Mouse (Mus musculus) hindbrain, embryonic 15.5 days (tissue): ENCODE results near the gene Pld4. TPM values are rescaled to one million over a fixed set of nuclear protein-coding genes. Genes with fewer than 3 reads are reported as not detected.

Experiments
- ATAC-seq: fragments of 200-750 bp; cut with Nextera tagmentation; 2 replicates; pipeline ENCODE4 v1.8.0; 2017; ENCODE audit warnings: low read depth, moderate number of reproducible peaks, moderate TSS enrichment; ENCODE audit not compliant: low FRiP score
- H3K27ac ChIP-seq: fragments of 300-500 bp; sonication (generic); replicated peaks from 2 replicates; pipeline ENCODE4 v1.5.1; 2015; ENCODE audit warnings: mild to moderate bottlenecking, inconsistent platforms
- H3K27me3 ChIP-seq: fragments of 300-500 bp; sonication (generic); 2 replicates; pipeline ENCODE4 v1.6.1; 2015; ENCODE audit warnings: control low read depth, inconsistent platforms
- H3K36me3 ChIP-seq: fragments of 300-500 bp; sonication (generic); 2 replicates; pipeline ENCODE4 v1.6.1; 2015; ENCODE audit warnings: control low read depth, inconsistent platforms
- H3K4me1 ChIP-seq: fragments of 300-500 bp; sonication (generic); replicated peaks from 2 replicates; pipeline ENCODE4 v1.6.1; 2015; ENCODE audit warnings: control low read depth, inconsistent platforms
- H3K4me2 ChIP-seq: fragments of 300-500 bp; sonication (generic); 2 replicates; pipeline ENCODE4 v1.6.1; 2015; ENCODE audit warnings: moderate library complexity, mild to moderate bottlenecking, inconsistent platforms
- H3K4me3 ChIP-seq: fragments of 300-500 bp; sonication (generic); 2 replicates; pipeline ENCODE4 v1.5.1; 2015; ENCODE audit warnings: mild to moderate bottlenecking, inconsistent platforms
- H3K9ac ChIP-seq: fragments of 300-500 bp; sonication (generic); 2 replicates; pipeline ENCODE4 v1.6.1; 2015; ENCODE audit warnings: inconsistent platforms
- H3K9me3 ChIP-seq: fragments of 300-500 bp; sonication (generic); 2 replicates; pipeline ENCODE4 v1.6.1; 2016; ENCODE audit warnings: control low read depth, inconsistent platforms
- WGBS: fragments of 180-500 bp; shearing (Covaris S2); methylation state at CpG from one replicate; pipeline ENCODE4 v1.1.7; 2015; 5-methylcytosine and 5-hydroxymethylcytosine counted together
- polyA plus RNA-seq: library from polyadenylated mRNA; unstranded; fragments of >200 nt; fragmentation: Nextera tagmentation; extraction: Ambion mirVana; gene quantifications from 2 replicates; pipeline ENCODE4 v1.2.1, GENCODE M21; 2015

Pld4 gene
- polyA plus RNA-seq, 1 experiment from 2014 or later, result 6.3 TPM

DNA sequence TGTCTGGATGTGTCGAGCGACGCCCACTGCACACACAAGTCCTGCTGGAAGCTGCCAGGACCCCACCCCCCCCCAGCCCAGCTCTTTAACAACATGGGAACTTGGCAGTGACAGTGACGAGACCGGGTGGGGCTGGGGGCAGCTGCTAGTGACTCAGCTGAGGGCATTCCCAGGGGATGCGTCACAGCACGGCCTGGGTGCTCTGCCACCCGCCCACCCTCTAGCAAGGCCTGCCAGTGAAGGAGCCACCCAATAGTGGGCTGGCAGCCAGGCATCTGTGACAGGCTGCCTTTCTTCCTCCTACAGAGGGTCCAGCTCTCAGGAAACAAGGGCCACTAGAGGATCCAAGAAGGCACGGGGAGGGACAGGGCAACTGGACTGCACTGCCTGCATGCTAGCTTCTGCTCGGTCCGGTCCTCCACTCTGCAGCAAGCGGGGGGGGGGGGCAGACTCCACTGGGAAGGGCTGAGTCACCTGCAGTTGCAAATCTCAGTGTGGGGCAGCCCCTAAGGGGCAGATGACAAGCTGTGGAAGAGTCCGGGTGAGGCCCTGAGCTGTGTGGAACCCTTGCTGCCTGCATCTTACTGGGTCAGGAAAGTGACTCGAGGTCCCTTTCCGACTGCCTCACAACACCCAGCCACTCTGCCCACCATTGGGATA lies 37.3 kb downstream of the Pld4 start:
- Histone ChIP-seq H3K9me3 (no peaks in the 10 kb centered on the region), H3K9ac (no peak overlapping the region), H3K4me2 (no peak overlapping the region), H3K4me3 (no peak overlapping the region), H3K36me3 (no peaks in the 10 kb centered on the region), H3K27me3 (peaks cover 14% of the 10 kb centered on the region; the same call in 1 of the 2 replicates), H3K27ac (no peak overlapping the region), H3K4me1 (peaks cover 28% of the 10 kb centered on the region)
- 42% methylated on average over 15 of the region's 15 CpGs for WGBS
- 0 out of 2 replicates have a peak, but pooled peaks have one; percentile 23 for ATAC-seq

- Histone ChIP-seq H3K27ac (no peak overlapping the region), H3K4me2 (no peak overlapping the region), H3K27me3 (peaks cover 14% of the 10 kb centered on the region; the same call in 1 of the 2 replicates), H3K36me3 (no peaks in the 10 kb centered on the region), H3K4me1 (peaks cover 28% of the 10 kb centered on the region), H3K4me3 (no peak overlapping the region), H3K9me3 (no peaks in the 10 kb centered on the region), H3K9ac (no peak overlapping the region)
- WGBS, result 34% methylated on average over 5 of the region's 5 CpGs
- ATAC-seq, result no peak
Measured at GRCm38 (mm10) chr12:112798332-112798681, 37.9 kb downstream of the Pld4 start.

GRCm38 (mm10) chr12:112798716-112799115 lies 38.3 kb downstream of the Pld4 start:
- H3K9ac ChIP-seq, result no peak overlapping the region
- H3K36me3 ChIP-seq, result no peaks in the 10 kb centered on the region
- H3K27me3 ChIP-seq, result peaks cover 14% of the 10 kb centered on the region; the same call in 1 of the 2 replicates
- H3K4me2 ChIP-seq, result no peak overlapping the region
- H3K4me1 ChIP-seq, result peaks cover 28% of the 10 kb centered on the region
- no peak overlapping the region for H3K27ac ChIP-seq
- no peak overlapping the region for H3K4me3 ChIP-seq
- no peaks in the 10 kb centered on the region for H3K9me3 ChIP-seq
- no peak for ATAC-seq
- 83% methylated on average over 5 of the region's 5 CpGs for WGBS

DNA sequence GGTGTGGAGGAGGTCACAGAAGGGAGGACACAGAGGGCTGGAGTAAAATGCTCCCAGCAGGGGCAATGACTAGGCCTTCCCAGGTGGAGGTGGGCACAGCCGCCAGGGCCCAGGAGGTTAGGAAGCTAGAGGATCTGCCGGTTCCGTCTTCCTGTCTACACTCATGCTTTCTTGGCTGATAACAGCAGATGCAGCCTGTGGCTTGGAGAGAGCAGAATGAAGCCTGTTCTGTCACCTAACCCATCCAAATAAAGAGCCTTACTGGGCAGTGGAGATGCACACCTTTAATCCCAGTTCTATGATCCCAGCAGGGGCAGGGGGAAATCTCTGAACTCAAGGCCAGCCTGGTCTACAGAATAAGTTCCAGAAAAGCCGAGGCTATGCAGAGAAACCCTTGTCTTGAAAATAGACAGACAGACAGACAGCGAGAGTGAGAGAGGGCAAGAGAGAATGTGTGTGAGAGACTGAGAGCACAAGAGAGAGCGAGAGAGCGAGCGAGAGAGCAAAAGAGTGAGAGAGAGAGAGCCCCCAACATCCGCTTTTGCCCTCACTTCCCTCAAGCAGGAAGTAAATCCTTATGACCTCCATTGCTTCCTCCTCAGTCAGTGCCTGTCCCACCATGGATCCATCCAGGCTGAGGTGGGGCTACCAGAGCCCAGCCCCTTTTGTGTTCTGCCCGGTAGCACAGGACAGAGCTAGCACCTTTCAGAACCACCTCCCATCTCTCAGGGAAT lies 38.9 kb downstream of the Pld4 start:
- Histone ChIP-seq H3K27me3 (peaks cover 14% of the 10 kb centered on the region; the same call in 1 of the 2 replicates), H3K27ac (no peak overlapping the region), H3K9ac (no peak overlapping the region), H3K36me3 (no peaks in the 10 kb centered on the region), H3K4me3 (no peak overlapping the region), H3K4me2 (no peak overlapping the region), H3K4me1 (peaks cover 22% of the 10 kb centered on the region), H3K9me3 (no peaks in the 10 kb centered on the region)
- ATAC-seq, result no peak
- 83% methylated on average over 10 of the region's 10 CpGs for WGBS

DNA sequence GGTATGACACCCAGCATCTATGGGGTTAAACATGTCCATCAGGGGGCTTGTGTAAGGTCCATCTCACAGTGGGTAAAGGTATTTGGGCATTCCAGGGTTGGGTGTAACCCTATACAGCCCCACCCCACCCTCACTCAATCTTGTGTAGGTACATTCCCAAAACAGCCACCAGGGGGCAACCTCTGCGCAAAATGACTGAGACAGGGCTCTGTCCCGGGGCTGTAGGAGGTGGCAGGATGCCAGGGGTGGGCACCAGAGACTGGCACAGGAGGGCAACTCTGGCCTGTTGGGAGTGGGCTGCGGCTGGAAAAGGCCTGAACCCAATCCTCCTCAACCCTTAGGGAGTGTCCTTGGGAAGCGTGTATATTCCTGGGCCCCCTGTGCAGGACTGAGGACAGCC lies 40.0 kb downstream of the Pld4 start:
- Histone ChIP-seq H3K4me3 (no peak overlapping the region), H3K9me3 (no peaks in the 10 kb centered on the region), H3K27ac (no peak overlapping the region), H3K4me2 (no peak overlapping the region), H3K36me3 (no peaks in the 10 kb centered on the region), H3K9ac (no peak overlapping the region), H3K4me1 (peaks cover 22% of the 10 kb centered on the region), H3K27me3 (peaks cover 14% of the 10 kb centered on the region; the same call in 1 of the 2 replicates)
- WGBS, result 9% methylated on average over 4 of the region's 4 CpGs
- ATAC-seq, result 0 out of 2 replicates have a peak, but pooled peaks have one; percentile 1

DNA sequence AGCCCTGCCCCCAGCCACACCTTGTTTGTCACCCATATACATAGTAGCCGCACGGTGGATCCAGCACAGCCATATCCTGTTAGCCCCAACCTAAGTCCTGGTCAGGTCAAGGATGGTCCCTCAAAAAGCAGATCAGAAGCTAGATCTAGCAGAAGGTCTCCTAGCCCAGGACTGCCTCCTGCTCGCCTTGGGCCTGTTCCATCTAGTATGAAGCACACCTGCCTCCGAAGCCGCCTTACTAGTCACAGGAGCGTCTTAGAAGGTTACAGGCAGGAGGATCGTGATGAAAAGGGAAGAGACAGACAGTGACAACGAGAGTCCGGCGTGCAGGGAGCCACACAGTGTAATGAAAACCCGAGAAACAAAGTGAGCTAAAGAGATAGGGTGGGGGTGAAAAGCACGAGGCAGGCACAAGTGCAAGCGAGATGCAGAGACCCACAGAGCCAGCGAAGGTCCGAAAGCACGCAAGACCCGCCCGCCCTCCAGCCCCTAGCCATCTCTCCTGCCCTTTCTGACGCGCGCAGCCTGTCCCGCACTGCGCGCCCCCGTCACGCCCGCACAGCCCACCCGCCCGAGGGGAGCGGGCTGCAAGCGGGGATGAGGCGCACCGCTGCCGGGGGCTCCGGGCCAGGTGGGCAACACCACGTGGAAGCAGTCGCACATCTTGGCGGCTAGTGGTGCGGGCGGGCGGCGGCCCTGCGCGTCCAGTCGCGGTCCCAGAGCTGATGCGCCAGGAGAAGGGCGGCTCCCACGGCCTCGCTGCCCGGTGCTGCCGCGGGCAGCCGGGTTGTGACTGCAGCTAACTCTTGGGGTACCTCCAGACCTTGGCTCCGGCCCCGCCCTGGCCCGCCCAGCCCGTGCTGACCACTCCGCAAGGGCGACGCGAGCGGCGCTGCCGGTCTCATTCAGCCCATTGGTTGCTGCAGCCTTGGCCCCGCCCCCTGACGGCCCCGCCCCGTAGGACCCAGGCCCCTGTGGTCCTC lies 41.7 kb downstream of the Pld4 start, which contains the start of gene Ahnak2:
Ahnak2 (minus strand) TSS at position 794 of the 983 bp plus-strand sequence.
- H3K4me1 ChIP-seq, result peaks cover 22% of the 10 kb centered on the region
- H3K27me3 ChIP-seq, result peaks cover 14% of the 10 kb centered on the region; the same call in 1 of the 2 replicates
- H3K4me3 ChIP-seq, result peak within 1 kb of the TSS; percentile 68
- H3K9me3 ChIP-seq, result no peaks in the 10 kb centered on the region
- H3K4me2 ChIP-seq, result peak within 1 kb of the TSS; percentile 100
- H3K27ac ChIP-seq, result no peak within 1 kb of the TSS
- 5% methylated on average over 45 of the region's 69 CpGs for WGBS
- peak within 1 kb of the TSS; percentile 66 for H3K9ac ChIP-seq
- peak; percentile 44; the same call in 1 of the 2 replicates for ATAC-seq
- no peaks in the 10 kb centered on the region for H3K36me3 ChIP-seq

GRCm38 (mm10) chr12:112802917-112803316 lies 42.5 kb downstream of the Pld4 start:
- no peak for ATAC-seq
- Histone ChIP-seq H3K36me3 (no peaks in the 10 kb centered on the region), H3K4me3 (no peak overlapping the region), H3K9me3 (no peaks in the 10 kb centered on the region), H3K4me2 (peak overlapping the region; percentile 100), H3K4me1 (peaks cover 18% of the 10 kb centered on the region), H3K27ac (no peak overlapping the region), H3K27me3 (peaks cover 14% of the 10 kb centered on the region; the same call in 1 of the 2 replicates), H3K9ac (no peak overlapping the region)
- 18% methylated on average over 3 of the region's 3 CpGs for WGBS

DNA sequence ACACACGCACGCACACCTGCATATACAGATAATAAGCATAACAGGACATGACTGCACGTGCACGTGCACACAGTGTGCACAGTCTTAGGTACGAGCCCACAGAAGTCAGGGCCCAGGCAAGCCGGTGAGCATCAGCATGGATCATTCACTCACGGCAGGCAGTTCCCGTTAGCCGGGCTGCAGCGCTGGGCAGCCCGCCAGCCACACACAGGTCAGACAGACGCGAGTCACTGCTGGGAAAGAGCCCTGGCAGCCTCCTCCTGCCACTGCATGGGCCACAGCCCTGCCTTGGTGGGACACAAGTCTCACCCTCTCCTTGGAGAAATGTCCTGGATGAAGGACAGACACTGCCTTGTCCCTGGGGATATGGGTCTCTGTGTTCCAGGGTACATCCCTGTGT lies 43.6 kb downstream of the Pld4 start:
- no peak overlapping the region for H3K9ac ChIP-seq
- H3K36me3 ChIP-seq, result no peaks in the 10 kb centered on the region
- ATAC-seq, result no peak
- peaks cover 19% of the 10 kb centered on the region for H3K4me1 ChIP-seq
- H3K4me3 ChIP-seq, result no peak overlapping the region
- WGBS, result 42% methylated on average over 13 of the region's 13 CpGs
- H3K27me3 ChIP-seq, result peaks cover 14% of the 10 kb centered on the region; the same call in 1 of the 2 replicates
- H3K27ac ChIP-seq, result no peak overlapping the region
- H3K9me3 ChIP-seq, result no peaks in the 10 kb centered on the region
- H3K4me2 ChIP-seq, result no peak overlapping the region

GRCm38 (mm10) chr12:112806044-112806443 lies 45.6 kb downstream of the Pld4 start:
- Histone ChIP-seq H3K9ac (no peak overlapping the region), H3K4me1 (peaks cover 38% of the 10 kb centered on the region), H3K4me2 (no peak overlapping the region), H3K27ac (no peak overlapping the region), H3K27me3 (peaks cover 5% of the 10 kb centered on the region; the same call in 1 of the 2 replicates), H3K9me3 (no peaks in the 10 kb centered on the region), H3K4me3 (no peak overlapping the region), H3K36me3 (no peaks in the 10 kb centered on the region)
- WGBS, result 84% methylated on average over 6 of the region's 6 CpGs
- no peak for ATAC-seq

GRCm38 (mm10) chr12:112807796-112808195 lies 47.3 kb downstream of the Pld4 start:
- Histone ChIP-seq H3K4me3 (no peak overlapping the region), H3K36me3 (0 out of 2 replicates have a peak, but pooled peaks cover 5% of the 10 kb centered on the region), H3K27ac (peak overlapping the region; percentile 81; the same call in 1 of the 2 replicates), H3K9ac (peak overlapping the region; percentile 55; the same call in 1 of the 2 replicates), H3K27me3 (no peaks in the 10 kb centered on the region), H3K4me1 (peaks cover 27% of the 10 kb centered on the region), H3K9me3 (no peaks in the 10 kb centered on the region), H3K4me2 (no peak overlapping the region)
- ATAC-seq, result no peak
- WGBS, result 75% methylated on average over 4 of the region's 4 CpGs

DNA sequence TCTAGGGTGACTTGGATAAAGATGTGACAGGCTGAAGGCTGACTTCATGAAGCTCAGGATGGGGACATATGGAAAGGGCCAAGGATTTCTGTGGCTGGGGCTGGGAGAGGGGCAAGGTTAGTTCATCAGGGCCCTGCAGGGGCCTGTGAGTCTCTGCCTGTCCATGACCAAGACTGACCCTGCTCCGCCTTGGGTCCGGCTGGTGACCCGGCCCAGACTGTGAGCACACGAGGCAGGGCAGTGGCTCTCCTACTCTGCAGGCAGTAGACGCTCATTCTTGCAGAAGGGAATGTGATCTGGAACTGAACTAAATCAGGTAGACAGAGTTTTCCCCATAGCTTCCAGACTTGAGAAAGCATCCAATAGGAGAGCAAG lies 47.7 kb downstream of the Pld4 start:
- 68% methylated on average over 5 of the region's 5 CpGs for WGBS
- peak overlapping the region; percentile 55 for H3K9ac ChIP-seq
- H3K9me3 ChIP-seq, result no peaks in the 10 kb centered on the region
- H3K4me1 ChIP-seq, result peaks cover 27% of the 10 kb centered on the region
- peak; percentile 35 for ATAC-seq
- 0 out of 2 replicates have a peak, but pooled peaks cover 5% of the 10 kb centered on the region for H3K36me3 ChIP-seq
- H3K4me2 ChIP-seq, result peak overlapping the region; percentile 87
- no peaks in the 10 kb centered on the region for H3K27me3 ChIP-seq
- H3K27ac ChIP-seq, result peak overlapping the region; percentile 81
- peak overlapping the region; percentile 69 for H3K4me3 ChIP-seq
